In the genomic region with DNA sequence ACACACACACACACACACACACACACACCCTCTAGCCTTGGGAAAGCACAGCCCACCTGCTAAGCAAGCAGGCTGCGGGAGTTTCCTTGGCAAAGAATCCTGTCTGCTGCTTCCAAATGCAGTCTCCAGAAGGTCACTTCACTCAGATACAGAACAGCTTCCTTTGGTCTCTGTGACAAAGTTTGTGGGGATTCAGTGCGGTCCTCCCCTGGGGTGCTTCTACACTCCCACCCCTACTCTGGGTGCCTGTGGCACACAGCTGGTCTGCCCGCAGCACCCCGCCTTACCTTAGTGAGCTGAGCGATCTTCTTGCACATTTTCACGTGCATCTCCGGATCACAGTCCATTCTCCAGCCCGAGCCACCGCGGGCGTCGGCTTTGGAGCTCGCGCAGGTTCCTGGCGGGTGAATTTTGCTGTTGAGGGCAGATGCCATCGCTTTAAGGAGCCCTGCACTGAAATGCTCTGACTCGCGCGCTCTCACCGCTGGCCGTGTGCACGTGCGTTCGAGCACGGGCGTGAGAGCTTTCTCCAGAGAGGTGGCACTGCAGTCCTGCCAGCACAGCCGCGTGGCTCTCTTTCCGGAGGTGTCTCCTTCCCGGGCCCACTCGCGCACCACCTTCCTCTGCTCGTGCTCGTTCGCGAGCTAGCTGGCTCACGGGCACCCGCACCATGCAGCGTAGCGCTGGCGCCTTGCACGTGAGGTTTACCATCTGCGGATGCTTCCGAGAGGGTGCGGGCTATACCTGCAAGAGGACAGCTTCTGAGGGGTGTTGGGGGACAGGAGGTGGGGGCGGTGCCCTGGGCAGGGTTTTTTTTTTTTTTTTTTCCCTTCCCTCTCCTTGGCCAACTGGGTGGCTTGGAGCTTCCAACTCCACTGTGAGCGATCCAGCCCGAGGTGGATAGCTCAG, we compare ENCODE assay signal across 9 mouse cellular contexts. TPM values are rescaled to one million over a fixed set of nuclear protein-coding genes. Genes with fewer than 3 reads are reported as not detected.
A peak's percentile ranks its signal among the peaks of the same experiment; 100 is the strongest.
DNase-seq lines count a peak whose midpoint lies in the region; ATAC-seq lines count a peak whose summit lies in the region.
"Had no signal": no experiment of that assay in that cellular context is flagged by ENCODE, and none has a peak within 500 bp of the region (broad histone marks: within the 10 kb centered on the region; RNA-seq: fewer than 3 reads in every experiment).

A gene (minus strand): TSS at position 809 of the 909 bp plus-strand sequence.

- intact Hi-C loops in gastrocnemius, postnatal 14 days (cut with DNase I; ENCODE audit: low total_unique reads): no loop called here

- H3K27me3 ChIP-seq in limb, embryonic 11.5 days (ENCODE audit: control insufficient read depth, insufficient read depth, low read length): peaks cover 7% of the 10 kb centered on the region; the same call in 1 of the 2 replicates
- no peaks in the 10 kb centered on the region; the same call in 1 of the 2 replicates for H3K27me3 ChIP-seq in midbrain, embryonic 11.5 days (ENCODE audit: control insufficient read depth, insufficient read depth, low read length)
- H3K27me3 ChIP-seq: CH12.LX had no signal

- H3K27ac ChIP-seq in limb, embryonic 11.5 days (replicated peaks; ENCODE audit: low read depth, low read length): no peak within 1 kb of the TSS
- no peak within 1 kb of the TSS for H3K27ac ChIP-seq in midbrain, embryonic 11.5 days (ENCODE audit: low read depth, low read length)

- H3K4me1 ChIP-seq in limb, embryonic 11.5 days (ENCODE audit: control insufficient read depth, insufficient read depth, low read length): no peaks in the 10 kb centered on the region
- H3K4me1 ChIP-seq in midbrain, embryonic 11.5 days (ENCODE audit: control insufficient read depth, insufficient read depth, low read length): no peaks in the 10 kb centered on the region

- ATAC-seq in limb, embryonic 11.5 days (ENCODE audit: insufficient number of reproducible peaks, low FRiP score, low TSS enrichment, low read depth): peak; percentile 77; the same call in 1 of the 2 replicates
- ATAC-seq in midbrain, embryonic 11.5 days (ENCODE audit: low FRiP score): peak; percentile 90

- peak within 1 kb of the TSS; percentile 55 for H3K9ac ChIP-seq in limb, embryonic 11.5 days (ENCODE audit: low read length)
- H3K9ac ChIP-seq in midbrain, embryonic 11.5 days (ENCODE audit: low read length): peak within 1 kb of the TSS; percentile 61

- peak; percentile 11 for DNase-seq in gastrocnemius, postnatal 14 days
- DNase-seq in gastrocnemius, adult 8-10 months (ENCODE audit: low spot score in 2 of 2): no peak
- peak; percentile 84 to 88 for DNase-seq in cerebellum, postnatal 25 days
- DNase-seq in frontal cortex, postnatal 36 days (ENCODE audit: low spot score in 2 of 2): peak; percentile 78 to 87
- DNase-seq in kidney, adult 9 months: peak; percentile 31
- peak; percentile 68 for DNase-seq in limb, embryonic 11.5 days (ENCODE audit: low spot score)
- peak; percentile 93 for DNase-seq in midbrain, embryonic 11.5 days (ENCODE audit: low spot score, missing footprints)
- DNase-seq in right cerebral cortex, postnatal 4 days: peak; percentile 73

- H3K9me3 ChIP-seq in limb, embryonic 11.5 days (ENCODE audit: control insufficient read depth, low read length): no peaks in the 10 kb centered on the region
- no peaks in the 10 kb centered on the region for H3K9me3 ChIP-seq in midbrain, embryonic 11.5 days (ENCODE audit: control insufficient read depth, low read length)

- under 1% methylated on average over 48 of the region's 48 CpGs for WGBS in limb, embryonic 11.5 days
- WGBS in midbrain, embryonic 11.5 days: under 1% methylated on average over 48 of the region's 48 CpGs

- H3K4me2 ChIP-seq in limb, embryonic 11.5 days (ENCODE audit: low read depth, severe bottlenecking): peak within 1 kb of the TSS; percentile 96
- H3K4me2 ChIP-seq in midbrain, embryonic 11.5 days: peak within 1 kb of the TSS; percentile 93

- H3K4me3 ChIP-seq in limb, embryonic 11.5 days (ENCODE audit: low read depth, low read length): peak within 1 kb of the TSS; percentile 58
- H3K4me3 ChIP-seq in midbrain, embryonic 11.5 days (ENCODE audit: low read depth, low read length): peak within 1 kb of the TSS; percentile 61

- no peaks in the 10 kb centered on the region for H3K36me3 ChIP-seq in limb, embryonic 11.5 days (ENCODE audit: control insufficient read depth, insufficient read depth, low read length)
- H3K36me3 ChIP-seq in midbrain, embryonic 11.5 days (ENCODE audit: control insufficient read depth, insufficient read depth, low read length): no peaks in the 10 kb centered on the region

RNA-seq across cellular contexts. Expression of the gene that starts here (rescaled TPM):
- total RNA-seq in gastrocnemius, postnatal 14 days (2021): 1 to 10 TPM in 1 of 2 experiments, under 1 TPM in 1; 0.51 to 1.2 TPM
- total RNA-seq in gastrocnemius, adult 8-10 months (2022): under 1 TPM; 0.22 to 0.58 (median 0.42) TPM
- polyA plus RNA-seq in limb, embryonic 11.5 days (2014; fragmentation: Nextera tagmentation; extraction: Ambion mirVana): 0.85 and 0.87 TPM in 2 replicates
- polyA plus RNA-seq in midbrain, embryonic 11.5 days (2014; fragmentation: Nextera tagmentation; extraction: Ambion mirVana): 0.55 and 0.76 TPM in 2 replicates
- total RNA-seq: CH12.LX had no signal

Comparison
In these comparisons a context has a peak if more than half of its experiments do, and no peak if none do; other contexts are left out.
1. DNase-seq: peak in gastrocnemius, postnatal 14 days (single experiment), cerebellum, postnatal 25 days (2 of 2), frontal cortex, postnatal 36 days (2 of 2), kidney, adult 9 months (single experiment) and right cerebral cortex, postnatal 4 days (single experiment); none in gastrocnemius, adult 8-10 months (0 of 2).
2. Peak in DNase-seq, ATAC-seq, H3K4me3 ChIP-seq, H3K9ac ChIP-seq and H3K4me2 ChIP-seq in limb, embryonic 11.5 days; RNA of the gene not detected or under 1 TPM.
3. Peak in DNase-seq, ATAC-seq, H3K4me3 ChIP-seq, H3K9ac ChIP-seq and H3K4me2 ChIP-seq in midbrain, embryonic 11.5 days; RNA of the gene not detected or under 1 TPM.